In the genomic region with DNA sequence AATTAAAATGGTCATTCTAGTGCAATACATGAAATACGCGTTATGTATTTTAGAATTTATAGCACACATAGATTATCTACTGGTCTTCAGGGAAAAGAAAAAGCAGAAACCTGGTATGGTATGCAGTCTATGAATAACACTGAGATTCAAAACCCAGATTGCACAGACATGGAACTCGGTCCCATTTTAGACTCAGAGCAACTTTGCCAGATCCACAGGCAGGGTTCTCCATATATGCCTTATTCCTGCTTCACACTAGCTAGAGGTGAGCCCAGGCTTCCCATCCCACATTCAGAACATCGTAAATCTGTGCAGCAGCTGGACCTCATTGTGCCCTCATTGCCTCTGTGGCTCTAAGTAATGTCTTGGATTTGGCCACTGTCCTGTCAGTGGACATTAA, we compare ENCODE assay signal across 22 mouse cellular contexts.
"Had no signal": no experiment of that assay in that cellular context is flagged by ENCODE, and none has a peak within 500 bp of the region (broad histone marks: within the 10 kb centered on the region; RNA-seq: fewer than 3 reads in every experiment).

No protein-coding gene starts in this region.

- DNase-seq: cerebellum, adult 2 months; cerebellum, adult 8-10 months; cerebellum, adult 9-10 months; cerebellum, adult 9-11 months; cerebellum, postnatal 10 days; cerebellum, postnatal 14 days; cerebellum, postnatal 25 days; cerebellum, postnatal 36 days; embryo, embryonic 11 days; forebrain, postnatal 0 days; gastrocnemius, adult 2 months; gastrocnemius, postnatal 10 days; gastrocnemius, postnatal 14 days; gastrocnemius, postnatal 25 days; gastrocnemius, postnatal 36 days; heart, adult 11 months; heart, adult 18-20 months; heart, adult 2 months had no signal

- ATAC-seq: forebrain, embryonic 13.5 days; forebrain, embryonic 14.5 days; forebrain, embryonic 15.5 days; forebrain, embryonic 16.5 days; forebrain, postnatal 0 days had no signal
